Mouse (Mus musculus) liver, embryonic 14.5 days (tissue): ENCODE measurements at regions not wholly inside any gene's neighbourhood (a gene's known extent, or its start where the extent isn't known, plus 50 kb on each side); places are given as distances from the start of the nearest gene placed in this dataset.

Experiments
- ATAC-seq: fragments of 200-750 bp; cut with Nextera tagmentation; 2 replicates; pipeline ENCODE4 v1.8.0; 2017; ENCODE audit warnings: moderate number of reproducible peaks, mild to moderate bottlenecking, moderate library complexity; ENCODE audit not compliant: insufficient read depth
- DNase-seq, 3 experiments: peaks; one replicate each; pipeline ENCODE4 v3.0.0-alpha.2; 2012 to 2013; ENCODE audit warnings: low read depth in 3 of 3, low spot score in 3 of 3
- H3K27ac ChIP-seq: fragments of 300-500 bp; sonication (generic); 2 replicates; pipeline ENCODE4 v1.5.1; 2014; ENCODE audit warnings: moderate library complexity, mild to moderate bottlenecking, control low read depth, inconsistent platforms
- H3K27me3 ChIP-seq: fragments of 300-500 bp; sonication (generic); 2 replicates; pipeline ENCODE4 v1.6.1; 2014; ENCODE audit warnings: mild to moderate bottlenecking, low read length, moderate library complexity; ENCODE audit not compliant: control insufficient read depth, insufficient read depth
- H3K36me3 ChIP-seq: fragments of 300-500 bp; sonication (generic); replicated peaks from 2 replicates; pipeline ENCODE4 v1.6.1; 2014; ENCODE audit warnings: low read depth; ENCODE audit not compliant: control insufficient read depth, insufficient read depth
- H3K4me1 ChIP-seq, 2 experiments: fragments of 200-500 bp in 1 of 2; fragments of 300-500 bp in 1 of 2; sonication (generic) in 1 of 2; replicated peaks; 2 replicates each; pipeline ENCODE4 v1.6.1; 2012 to 2014; ENCODE audit warnings: antibody characterized with exemption in 1 of 2, inconsistent platforms in 1 of 2, low read length in 1 of 2; ENCODE audit not compliant: control insufficient read depth in 2 of 2, insufficient read depth in 2 of 2
- H3K4me2 ChIP-seq: fragments of 300-500 bp; sonication (generic); 2 replicates; pipeline ENCODE4 v1.6.1; 2014; ENCODE audit warnings: low read depth, mild to moderate bottlenecking, control low read depth, moderate library complexity
- H3K4me3 ChIP-seq, 2 experiments: fragments of 200-500 bp in 1 of 2; fragments of 300-500 bp in 1 of 2; sonication (generic) in 1 of 2; 2 replicates each; pipeline ENCODE4 v1.5.1; 2012 to 2014; ENCODE audit warnings: low read depth in 2 of 2, low read length in 2 of 2, mild to moderate bottlenecking in 2 of 2, control low read depth in 1 of 2, inconsistent platforms in 1 of 2, moderate library complexity in 1 of 2; ENCODE audit not compliant: insufficient read depth in 1 of 2
- H3K9ac ChIP-seq: fragments of 300-500 bp; sonication (generic); replicated peaks from 2 replicates; pipeline ENCODE4 v1.6.1; 2014; ENCODE audit warnings: mild to moderate bottlenecking, control low read depth, moderate library complexity
- H3K9me3 ChIP-seq: fragments of 300-500 bp; sonication (generic); 2 replicates; pipeline ENCODE4 v1.6.1; 2016; ENCODE audit warnings: low read length, mixed read lengths; ENCODE audit not compliant: control insufficient read depth
- CTCF ChIP-seq: IDR thresholded peaks from 2 replicates; pipeline ENCODE4 v1.5.1; 2016; ENCODE audit warnings: antibody characterized with exemption, low read depth, control low read depth
- EP300 ChIP-seq: IDR thresholded peaks from 2 replicates; pipeline ENCODE4 v1.6.1; 2016; ENCODE audit warnings: antibody characterized with exemption, low read depth
- WGBS: fragments of 180-500 bp; shearing (Covaris S2); extraction: QIAGEN DNeasy Blood & Tissue Kit; methylation state at CpG from one replicate; pipeline ENCODE4 v1.1.7; 2014; ENCODE audit not compliant: insufficient replicate concordance; 5-methylcytosine and 5-hydroxymethylcytosine counted together

- ATAC-seq, result 0 out of 2 replicates have a peak, but pooled peaks have one; percentile 26
- H3K4me3 ChIP-seq, result no peak overlapping the region
- no peaks in the 10 kb centered on the region for H3K9me3 ChIP-seq
- H3K27ac ChIP-seq, result no peak overlapping the region
- no peaks in the 10 kb centered on the region for H3K27me3 ChIP-seq
- WGBS, result 55% methylated on average over 4 of the region's 4 CpGs
- DNase-seq, result no peak
- H3K4me2 ChIP-seq, result no peak overlapping the region
- no peaks in the 10 kb centered on the region for H3K36me3 ChIP-seq
- H3K9ac ChIP-seq, result no peak overlapping the region
- H3K4me1 ChIP-seq, result no peaks in the 10 kb centered on the region
- TF ChIP-seq EP300 (no peak; the same call in 1 of the 2 replicates), CTCF (no peak)
Measured at GRCm38 (mm10) chr6:11720274-11720673, 187.0 kb downstream of the Ndufa4 start.

GRCm38 (mm10) chr6:11710581-11710980, 196.7 kb downstream of the Ndufa4 start:
- no peak for ATAC-seq
- WGBS, result 68% methylated on average over 2 of the region's 2 CpGs

GRCm38 (mm10) chr6:11709465-11709864, 197.8 kb downstream of the Ndufa4 start:
- ATAC-seq (peak; percentile 83), DNase-seq (peak; percentile 22 to 45 (median 34))
- Histone ChIP-seq H3K36me3 (no peaks in the 10 kb centered on the region), H3K9ac (no peak overlapping the region), H3K27me3 (no peaks in the 10 kb centered on the region), H3K9me3 (no peaks in the 10 kb centered on the region), H3K27ac (no peak overlapping the region), H3K4me1 (0 out of 4 replicates have a peak, but pooled peaks cover 0 to 2% of the 10 kb centered on the region in 2 experiments), H3K4me2 (no peak overlapping the region), H3K4me3 (no peak overlapping the region)
- TF ChIP-seq CTCF (no peak), EP300 (peak; percentile 79)

More at GRCm38 (mm10) chr6:11710581-11710980, 196.7 kb downstream of the Ndufa4 start:
- H3K4me1 ChIP-seq, result 0 out of 4 replicates have a peak, but pooled peaks cover 0 to 2% of the 10 kb centered on the region in 2 experiments
- no peak for DNase-seq
- H3K36me3 ChIP-seq, result no peaks in the 10 kb centered on the region
- H3K4me2 ChIP-seq, result no peak overlapping the region
- no peaks in the 10 kb centered on the region for H3K9me3 ChIP-seq
- TF ChIP-seq EP300 (no peak), CTCF (no peak)
- H3K4me3 ChIP-seq, result no peak overlapping the region
- no peaks in the 10 kb centered on the region for H3K27me3 ChIP-seq
- no peak overlapping the region for H3K9ac ChIP-seq
- H3K27ac ChIP-seq, result no peak overlapping the region
